ENCODE assay signal across 8 mouse cellular contexts in genomic region chr1:74041692-74042091, GRCm38 (mm10).
DNase-seq lines count a peak whose midpoint lies in the region; ATAC-seq and TF ChIP-seq lines count a peak whose summit lies in the region.

No protein-coding gene starts in this region.

- no peak for TF ChIP-seq EP300 in lung, postnatal 0 days (IDR thresholded peaks at IDR 0.05)
- TF ChIP-seq EP300 in liver, embryonic 14.5 days (IDR thresholded peaks at IDR 0.05; ENCODE audit: low read depth): no peak

- no peak for TF ChIP-seq CTCF in lung, postnatal 0 days (IDR thresholded peaks at IDR 0.05)
- no peak for TF ChIP-seq CTCF in liver, embryonic 14.5 days (IDR thresholded peaks at IDR 0.05; ENCODE audit: low read depth)
- TF ChIP-seq CTCF in cerebellum, adult 2 months (IDR thresholded peaks at IDR 0.05; ENCODE audit: borderline replicate concordance, insufficient read depth, low read depth, low read length): no peak

- peak; percentile 74 for DNase-seq in embryo, embryonic 10 days (ENCODE audit: low spot score)
- no peak for DNase-seq in embryo, embryonic 9.5 days (ENCODE audit: extremely low spot score)
- DNase-seq in lung, postnatal 0 days (ENCODE audit: low spot score): no peak
- DNase-seq in lung, postnatal 36 days: no peak
- peak; percentile 90 for DNase-seq in hindlimb bud, embryonic 11.5 days (ENCODE audit: extremely low spot score, low read depth, low spot score)
- DNase-seq in liver, embryonic 14.5 days (ENCODE audit: low read depth in 3 of 3, low spot score in 3 of 3): no peak
- no peak for DNase-seq in cerebellum, adult 2 months

- no peak for TF ChIP-seq POLR2A in cerebellum, adult 2 months (IDR thresholded peaks at IDR 0.05; ENCODE audit: borderline replicate concordance, insufficient read depth, low read length)

- 22% methylated on average over 8 of the region's 8 CpGs for WGBS in lung, postnatal 0 days
- 14% methylated on average over 8 of the region's 8 CpGs for WGBS in liver, embryonic 14.5 days (ENCODE audit: insufficient replicate concordance)
- WGBS in cerebellum, adult 2 months: 60% methylated on average over 8 of the region's 8 CpGs

- H3K36me3 ChIP-seq in lung, postnatal 0 days (ENCODE audit: insufficient read depth, low read length): no peaks in the 10 kb centered on the region
- H3K36me3 ChIP-seq in liver, embryonic 14.5 days (replicated peaks; ENCODE audit: control insufficient read depth, insufficient read depth, low read depth): no peaks in the 10 kb centered on the region

- H3K9me3 ChIP-seq in lung, postnatal 0 days (ENCODE audit: low read length): no peaks in the 10 kb centered on the region
- no peaks in the 10 kb centered on the region for H3K9me3 ChIP-seq in liver, embryonic 14.5 days (ENCODE audit: control insufficient read depth, low read length)

- H3K9ac ChIP-seq in lung, postnatal 0 days (replicated peaks; ENCODE audit: low read depth): no peak overlapping the region
- H3K9ac ChIP-seq in liver, embryonic 14.5 days (replicated peaks): peak overlapping the region; percentile 18; the same call in 1 of the 2 replicates

- H3K4me3 ChIP-seq in lung, postnatal 0 days (ENCODE audit: low read depth, low read length): no peak overlapping the region
- no peak overlapping the region for H3K4me3 ChIP-seq in liver, embryonic 14.5 days (ENCODE audit: insufficient read depth in 1 of 2, low read depth in 2 of 2, low read length in 2 of 2)
- no peak overlapping the region for H3K4me3 ChIP-seq in cerebellum, adult 2 months (replicated peaks; ENCODE audit: insufficient read depth, low read depth, low read length)

- 0 out of 2 replicates have a peak overlapping the region, but pooled peaks have one; percentile 2 for H3K4me2 ChIP-seq in lung, postnatal 0 days (replicated peaks; ENCODE audit: low read depth, low read length)
- peak overlapping the region; percentile 50 for H3K4me2 ChIP-seq in liver, embryonic 14.5 days (ENCODE audit: low read depth)

- H3K27me3 ChIP-seq in lung, postnatal 0 days (replicated peaks; ENCODE audit: insufficient read depth, low read length): no peaks in the 10 kb centered on the region
- peaks cover 6% of the 10 kb centered on the region for H3K27me3 ChIP-seq in liver, embryonic 14.5 days (ENCODE audit: control insufficient read depth, insufficient read depth, low read length)
- H3K27me3 ChIP-seq in cerebellum, adult 2 months (ENCODE audit: control insufficient read depth, insufficient read depth, low read length): no peaks in the 10 kb centered on the region; the same call in 1 of the 2 replicates

- peaks cover 29% of the 10 kb centered on the region; the same call in 1 of the 2 replicates for H3K4me1 ChIP-seq in lung, postnatal 0 days (ENCODE audit: insufficient read depth, low read depth, low read length)
- peaks cover 26 to 40% of the 10 kb centered on the region in 2 experiments for H3K4me1 ChIP-seq in liver, embryonic 14.5 days (replicated peaks; ENCODE audit: control insufficient read depth in 2 of 2, insufficient read depth in 2 of 2, low read length in 1 of 2)
- peaks cover 4% of the 10 kb centered on the region; the same call in 1 of the 2 replicates for H3K4me1 ChIP-seq in cerebellum, adult 2 months (ENCODE audit: control insufficient read depth, insufficient read depth, low read length)

- H3K27ac ChIP-seq in lung, postnatal 0 days (ENCODE audit: low read length): peak overlapping the region; percentile 35; the same call in 1 of the 2 replicates
- H3K27ac ChIP-seq in liver, embryonic 14.5 days: no peak overlapping the region
- no peak overlapping the region for H3K27ac ChIP-seq in cerebellum, adult 2 months (ENCODE audit: insufficient read depth, low read length)

- ATAC-seq in lung, postnatal 0 days: no peak
- ATAC-seq in liver, embryonic 14.5 days (ENCODE audit: insufficient read depth): peak; percentile 29; the same call in 1 of the 2 replicates
- ATAC-seq in frontal cortex, adult (ENCODE audit: low TSS enrichment): no peak

Comparison
In these comparisons a context has a peak if more than half of its experiments do, and no peak if none do; other contexts are left out.
1. DNase-seq: peak in embryo, embryonic 10 days (single experiment) and hindlimb bud, embryonic 11.5 days (single experiment); none in embryo, embryonic 9.5 days (single experiment), lung, postnatal 0 days (single experiment), lung, postnatal 36 days (single experiment), liver, embryonic 14.5 days (0 of 3) and cerebellum, adult 2 months (0 of 2).